Mouse (Mus musculus): ENCODE measurements around the gene Sycp3.
"Not testable (repeated sequence)": the region's sequence is repeated elsewhere in the genome, so short reads cannot be mapped to it uniquely, and the experiment has no call there.

Gene Sycp3

DNA sequence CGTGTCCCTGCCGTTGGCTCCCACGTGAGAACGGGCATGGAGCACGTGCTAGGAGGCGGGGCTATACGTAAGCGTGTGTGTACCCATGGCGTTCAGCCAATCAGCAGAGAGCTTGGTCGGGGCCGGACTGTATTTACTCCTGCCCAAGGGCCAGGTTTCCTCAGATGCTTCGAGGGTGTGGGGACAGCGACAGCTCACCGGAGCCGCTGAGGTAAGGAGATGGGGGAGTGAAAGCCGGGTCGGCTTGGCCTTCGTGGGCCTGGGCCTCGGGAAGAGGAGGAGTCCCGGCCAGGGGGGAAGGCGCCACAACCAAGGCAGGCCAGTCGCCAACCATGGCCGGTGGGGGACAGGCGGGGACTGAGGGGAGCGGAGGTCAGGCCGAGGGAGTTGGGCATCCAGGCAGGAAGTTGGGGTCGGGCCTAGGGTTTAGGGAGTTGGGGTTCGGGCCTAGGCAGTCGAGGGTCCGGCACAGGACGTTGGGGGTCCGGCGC, at the start of gene Sycp3:
TSS of gene Sycp3 (plus strand) at position 68 of the 491 bp plus-strand sequence.
- no peak for DNase-seq (ENCODE audit: low read depth in 2 of 2, low spot score in 2 of 2)

- no peak for DNase-seq (ENCODE audit: low read depth in 2 of 2, low spot score in 2 of 2)
Observed at GRCm38 (mm10) chr10:88409751-88410150, 49.6 kb upstream of the Sycp3 start.

- DNase-seq (ENCODE audit: low read depth in 2 of 2, low spot score in 2 of 2): no peak
Observed at GRCm38 (mm10) chr10:88412290-88412995, 46.9 kb upstream of the Sycp3 start.

- DNase-seq (ENCODE audit: low read depth in 2 of 2, low spot score in 2 of 2): no peak
Observed at GRCm38 (mm10) chr10:88417686-88418085, 41.7 kb upstream of the Sycp3 start.

DNA sequence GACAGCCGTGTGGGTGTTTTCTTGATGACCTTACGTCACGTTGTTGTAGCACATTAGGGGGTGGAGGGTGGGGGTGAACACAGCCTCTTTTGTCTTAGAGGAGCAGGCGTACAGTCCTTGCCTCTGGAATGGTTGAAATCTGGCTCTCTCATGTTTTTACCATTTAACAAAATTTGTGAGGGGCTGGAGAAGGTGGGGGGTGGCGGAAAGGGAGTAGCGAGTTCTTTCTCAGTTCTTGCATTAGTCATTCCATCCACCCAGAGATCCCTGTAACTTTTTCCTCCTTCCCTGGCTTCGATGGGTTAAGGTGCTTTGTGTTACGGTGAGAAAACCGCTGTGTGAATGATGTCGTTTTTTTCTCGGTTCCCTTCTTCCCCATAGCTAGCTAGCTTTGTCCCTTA, 39.2 kb upstream of the Sycp3 start:
- no peak for DNase-seq (ENCODE audit: low read depth in 2 of 2, low spot score in 2 of 2)

- DNase-seq (ENCODE audit: low read depth in 2 of 2, low spot score in 2 of 2): no peak
Observed at GRCm38 (mm10) chr10:88420655-88421435, 38.5 kb upstream of the Sycp3 start.

DNA sequence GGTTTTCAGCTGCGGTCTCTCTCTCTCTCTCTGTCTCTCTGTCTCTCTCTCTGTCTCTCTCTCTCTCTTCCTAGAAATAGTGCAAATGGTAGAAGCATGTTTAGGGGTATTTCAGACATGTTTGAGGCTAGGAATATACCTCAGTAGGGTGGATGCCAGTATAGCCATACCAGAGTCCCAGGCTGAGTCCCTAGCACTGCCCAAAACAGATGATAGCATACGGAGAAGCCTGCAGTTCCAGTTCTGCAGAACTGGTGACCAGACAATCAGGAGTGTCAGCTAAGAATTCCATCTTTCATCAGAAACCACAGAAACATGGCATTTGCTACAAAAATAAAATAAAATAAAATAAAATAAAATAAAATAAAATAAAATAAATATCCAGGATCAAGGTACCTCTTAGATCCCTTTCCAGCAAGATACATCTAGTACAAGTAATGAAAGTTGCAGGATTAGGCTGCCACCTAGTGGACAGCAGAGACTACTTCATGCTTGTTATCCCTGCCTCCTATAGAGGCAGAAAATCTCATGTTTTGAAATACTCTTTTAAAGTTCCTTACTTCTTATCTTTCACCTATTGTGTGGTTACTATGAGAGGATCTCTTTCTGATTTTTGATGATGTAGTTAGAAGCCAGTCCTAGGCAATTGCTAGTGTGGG, 33.1 kb upstream of the Sycp3 start:
- peak; percentile 11 to 52 for DNase-seq (ENCODE audit: low read depth in 2 of 2, low spot score in 2 of 2)

DNA sequence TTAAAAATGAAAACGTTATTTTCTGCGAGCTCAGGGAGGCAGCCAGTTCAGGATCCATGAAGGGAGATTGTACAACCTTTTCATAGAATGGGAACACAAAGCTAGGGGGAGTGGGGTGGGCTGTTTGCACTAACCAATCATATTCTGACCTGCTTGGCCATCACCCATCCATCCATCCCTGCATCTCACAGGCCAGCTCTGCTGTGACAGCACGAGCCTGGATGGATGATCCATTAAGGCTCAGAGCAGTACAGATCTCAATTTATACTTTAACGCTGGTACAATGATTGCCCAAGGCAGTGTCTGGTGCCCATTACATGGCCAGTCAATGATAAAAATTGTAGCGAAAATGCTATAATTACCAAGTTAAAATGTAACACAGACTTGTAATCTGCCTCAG, 32.5 kb upstream of the Sycp3 start:
- DNase-seq (ENCODE audit: low read depth in 2 of 2, low spot score in 2 of 2): no peak

- no peak for DNase-seq (ENCODE audit: low read depth in 2 of 2, low spot score in 2 of 2)
Observed at GRCm38 (mm10) chr10:88427998-88428397, 31.4 kb upstream of the Sycp3 start.

GRCm38 (mm10) chr10:88441224-88441623, 18.1 kb upstream of the Sycp3 start:
- no peak for DNase-seq (ENCODE audit: low read depth in 2 of 2, low spot score in 2 of 2)

- DNase-seq (ENCODE audit: low read depth in 2 of 2, low spot score in 2 of 2): no peak
Observed at GRCm38 (mm10) chr10:88451221-88451620, 8.1 kb upstream of the Sycp3 start.

GRCm38 (mm10) chr10:88451990-88452389, 7.4 kb upstream of the Sycp3 start:
- no peak for DNase-seq (ENCODE audit: low read depth in 2 of 2, low spot score in 2 of 2)

DNA sequence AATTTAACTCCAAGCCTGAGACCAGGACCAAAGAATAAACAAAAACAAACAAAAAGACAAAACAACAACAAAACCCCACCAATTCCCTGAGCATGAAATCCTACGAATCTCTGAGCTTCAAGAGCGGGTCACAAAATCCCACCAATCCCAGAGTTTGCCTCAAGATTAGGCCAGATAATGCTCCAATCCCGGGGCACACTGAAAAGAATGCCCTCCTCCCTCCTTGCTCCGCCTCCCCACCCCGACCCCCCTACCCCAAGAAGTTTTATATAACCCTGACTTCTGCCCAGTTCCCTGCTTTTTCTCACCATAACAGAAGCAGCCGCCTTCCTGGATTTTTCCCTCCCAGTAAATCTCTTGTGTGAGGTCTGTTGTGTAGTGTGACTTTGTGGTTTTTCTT, 1.6 kb upstream of the Sycp3 start:
- no peak for DNase-seq (ENCODE audit: low read depth in 2 of 2, low spot score in 2 of 2)

DNA sequence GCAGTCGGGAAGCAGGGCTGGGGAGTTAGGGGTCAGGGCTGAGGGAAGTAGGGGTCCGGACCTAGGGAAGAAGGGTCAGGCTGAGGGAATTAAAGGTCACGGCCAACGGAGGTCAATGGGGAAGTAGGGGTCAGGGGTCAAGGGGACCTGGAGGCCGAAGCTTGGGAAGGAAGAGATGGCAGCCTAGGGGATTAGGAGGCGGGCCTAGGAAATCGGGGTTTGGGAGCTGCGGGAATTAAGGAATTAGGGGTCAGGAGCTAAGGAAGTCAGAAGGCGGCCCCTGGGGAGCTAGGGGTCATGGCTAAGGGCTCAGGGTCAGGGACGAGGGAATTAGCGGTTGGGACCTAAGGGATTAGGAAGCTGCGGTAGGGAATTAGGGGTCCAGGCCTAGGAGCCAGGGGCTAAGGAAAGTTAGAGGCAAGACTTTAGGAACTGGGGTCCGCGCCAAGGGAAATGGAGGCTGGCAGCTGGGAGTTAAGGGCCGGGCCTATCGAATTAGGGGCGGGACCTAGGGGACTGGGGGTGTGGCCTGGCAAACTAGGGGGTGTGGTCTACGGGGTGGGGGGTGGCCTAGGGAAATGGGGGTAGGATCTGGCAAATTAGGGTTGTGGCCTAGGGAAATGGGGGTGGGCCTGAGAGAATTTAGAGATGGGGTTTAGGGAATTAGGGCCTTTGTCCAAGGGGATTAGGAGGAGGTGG, 902 bp downstream of the Sycp3 start:
- no peak for DNase-seq (ENCODE audit: low read depth in 2 of 2, low spot score in 2 of 2)

DNA sequence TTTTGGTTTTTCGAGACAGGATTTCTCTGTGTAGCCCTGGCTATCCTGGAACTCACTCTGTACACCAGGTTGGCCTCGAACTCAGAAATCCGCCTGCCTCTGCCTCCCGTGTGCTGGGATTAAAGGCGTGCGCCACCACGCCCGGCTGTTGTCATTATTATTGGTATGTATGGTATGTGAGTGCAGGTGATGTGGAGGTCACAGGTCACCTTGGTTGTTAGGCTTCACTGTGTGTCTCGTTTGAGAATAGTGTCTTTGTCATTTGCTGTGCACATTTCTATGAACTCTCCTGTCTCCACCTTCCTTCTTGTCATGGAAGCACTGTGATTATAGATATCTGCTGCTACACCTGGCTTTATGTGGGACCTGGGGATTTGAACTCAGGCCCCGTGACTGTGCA, 23.5 kb downstream of the Sycp3 start:
- not testable (repeated sequence) for DNase-seq (ENCODE audit: low read depth in 2 of 2, low spot score in 2 of 2)

- DNase-seq (ENCODE audit: low read depth in 2 of 2, low spot score in 2 of 2): no peak
Observed at GRCm38 (mm10) chr10:88488629-88489028, 29.3 kb downstream of the Sycp3 start.

- DNase-seq (ENCODE audit: low read depth in 2 of 2, low spot score in 2 of 2): no peak
Observed at GRCm38 (mm10) chr10:88491632-88492031, 32.3 kb downstream of the Sycp3 start.

DNA sequence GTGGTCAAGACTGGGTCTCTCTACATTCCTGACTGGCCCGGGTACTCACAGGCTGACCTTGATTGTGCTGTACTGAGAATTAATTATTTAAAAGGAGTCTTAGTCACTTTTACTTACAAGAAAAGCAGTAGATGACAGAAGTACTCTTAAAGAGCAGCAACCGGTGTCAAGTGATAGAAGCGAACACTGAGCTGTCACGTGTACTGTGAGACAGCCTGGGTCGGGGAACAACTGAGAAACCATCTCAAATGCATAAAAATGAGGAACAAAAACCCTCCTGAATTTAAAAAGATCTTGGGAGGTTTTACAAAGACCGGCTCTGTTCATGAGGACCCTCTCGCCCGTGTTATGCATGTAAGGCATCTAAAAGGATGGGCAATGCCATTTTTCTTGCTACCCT, 33.3 kb downstream of the Sycp3 start:
- DNase-seq (ENCODE audit: low read depth in 2 of 2, low spot score in 2 of 2): no peak

- no peak for DNase-seq (ENCODE audit: low read depth in 2 of 2, low spot score in 2 of 2)
Observed at GRCm38 (mm10) chr10:88494959-88495587, 35.7 kb downstream of the Sycp3 start.

DNA sequence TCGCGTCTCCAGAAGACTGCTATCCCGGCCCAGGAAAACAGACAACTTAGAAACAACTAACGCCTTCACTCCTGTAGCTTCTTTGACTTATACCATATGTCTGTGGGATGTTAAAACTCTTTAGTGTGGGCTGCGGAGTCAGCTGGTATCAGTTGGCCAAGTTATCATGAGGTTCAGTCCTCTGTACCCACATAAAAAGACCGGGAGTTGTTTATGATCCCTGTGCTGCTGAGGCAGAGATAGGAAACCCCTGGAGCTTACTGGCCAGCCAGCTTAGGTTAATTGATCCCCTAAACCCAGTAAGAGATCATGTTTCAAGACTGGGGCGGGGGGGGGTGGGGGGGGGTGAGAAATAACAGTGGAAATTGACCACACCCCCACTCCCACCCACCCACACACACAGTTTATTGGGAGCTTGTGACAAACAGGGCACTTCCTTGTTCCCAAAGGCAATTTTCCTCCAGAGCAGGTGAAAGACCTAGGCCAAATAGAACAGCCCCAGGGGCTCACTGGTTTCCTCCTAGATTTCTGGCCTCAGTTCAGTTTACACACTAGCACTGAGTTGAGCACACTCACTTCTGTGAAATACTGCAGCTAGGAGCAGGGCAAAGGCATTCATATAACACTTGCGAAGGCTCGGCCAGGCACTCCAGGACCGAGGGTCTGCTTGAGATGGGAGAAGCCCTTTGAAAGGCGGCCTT, 37.6 kb downstream of the Sycp3 start:
- no peak for DNase-seq (ENCODE audit: low read depth in 2 of 2, low spot score in 2 of 2)
